Mouse (Mus musculus) lung, postnatal 25 days (tissue): ENCODE data around the gene Nupr1l.
A peak's percentile ranks its signal among the peaks of the same experiment; 100 is the strongest.
"Not testable (repeated sequence)": the region's sequence is repeated elsewhere in the genome, so short reads cannot be mapped to it uniquely, and the experiment has no call there.

Experiments used
- DNase-seq: peaks from one replicate; pipeline ENCODE4 v3.0.0; 2022; ENCODE audit warnings: low spot score

Gene Nupr1l

DNA sequence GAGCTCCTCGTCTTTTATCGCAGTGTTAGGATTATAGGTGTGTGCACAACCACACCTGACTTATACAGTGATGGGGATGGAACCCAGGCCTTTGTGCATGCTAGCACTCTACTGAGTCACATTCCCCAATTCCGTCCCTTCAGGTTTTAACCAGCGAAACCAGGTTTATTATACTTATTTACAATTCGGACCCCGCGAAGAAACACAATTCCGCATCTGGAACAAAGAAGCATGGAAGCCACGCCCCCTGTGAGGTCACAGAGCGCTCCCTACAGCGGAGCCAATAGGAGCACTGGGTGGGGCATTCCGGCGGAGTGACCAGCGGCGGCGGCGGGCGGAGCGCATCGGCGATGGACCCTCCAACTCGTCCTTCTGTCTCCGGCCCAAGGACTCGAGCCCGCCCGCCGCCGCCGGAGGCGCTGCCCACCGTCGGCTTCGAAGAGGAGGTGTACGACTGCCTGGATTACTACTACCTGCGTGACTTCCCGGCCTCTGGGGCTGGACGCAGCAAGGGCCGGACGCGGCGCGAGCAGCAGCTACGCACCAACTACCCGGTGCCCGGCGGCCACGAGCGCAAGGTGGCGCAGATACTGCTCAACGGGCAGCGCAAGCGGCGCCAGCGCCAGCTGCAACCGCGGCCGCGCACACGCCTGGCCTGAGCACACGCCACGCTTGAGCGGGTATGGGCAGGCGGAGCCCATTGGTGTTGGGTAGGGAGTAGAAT is at the start of gene Nupr1l:
Gene Nupr1l (plus strand): TSS at position 299 of the 724 bp plus-strand sequence.
- DNase-seq = peak; percentile 93

DNA sequence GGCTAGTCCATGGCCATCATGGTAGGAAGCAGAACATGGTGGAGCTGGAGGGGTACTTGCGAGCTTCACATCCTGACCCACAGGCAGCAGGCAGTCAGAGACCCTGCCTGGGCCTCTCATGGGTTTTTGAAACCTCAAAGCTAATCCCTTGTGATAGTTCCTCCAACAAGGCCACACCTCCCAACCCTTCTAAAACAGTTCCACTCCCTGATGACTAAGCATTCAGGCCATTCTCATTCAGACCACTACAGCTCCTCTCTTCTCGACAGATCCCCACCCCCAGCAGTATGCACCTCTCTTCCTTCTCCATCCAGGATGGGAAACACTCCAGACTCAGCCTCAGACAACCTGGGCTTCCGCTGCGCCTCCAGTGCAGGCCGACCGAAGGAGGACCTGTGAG is 46.0 kb upstream of the Nupr1l start:
- no peak for DNase-seq

DNA sequence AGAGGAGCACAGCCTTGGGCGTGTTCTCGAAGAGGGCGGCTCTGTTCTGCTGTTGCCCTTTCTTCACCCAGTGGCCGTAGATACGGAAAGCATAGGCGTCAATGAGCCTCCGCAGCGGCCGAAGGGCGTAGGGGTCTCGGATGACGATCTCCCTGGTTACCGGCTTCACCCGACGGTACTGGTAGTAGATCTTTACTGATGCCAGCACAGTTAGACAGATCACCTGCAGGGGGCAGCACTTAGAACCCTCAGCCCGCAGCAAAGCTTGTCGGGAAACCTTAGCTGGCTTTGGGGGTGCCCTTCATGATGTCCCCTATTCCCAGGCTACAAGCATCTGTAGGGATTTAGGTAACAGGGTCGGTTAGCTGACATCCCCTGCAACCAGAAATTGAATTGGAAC is 43.9 kb upstream of the Nupr1l start:
- DNase-seq = peak; percentile 16

DNA sequence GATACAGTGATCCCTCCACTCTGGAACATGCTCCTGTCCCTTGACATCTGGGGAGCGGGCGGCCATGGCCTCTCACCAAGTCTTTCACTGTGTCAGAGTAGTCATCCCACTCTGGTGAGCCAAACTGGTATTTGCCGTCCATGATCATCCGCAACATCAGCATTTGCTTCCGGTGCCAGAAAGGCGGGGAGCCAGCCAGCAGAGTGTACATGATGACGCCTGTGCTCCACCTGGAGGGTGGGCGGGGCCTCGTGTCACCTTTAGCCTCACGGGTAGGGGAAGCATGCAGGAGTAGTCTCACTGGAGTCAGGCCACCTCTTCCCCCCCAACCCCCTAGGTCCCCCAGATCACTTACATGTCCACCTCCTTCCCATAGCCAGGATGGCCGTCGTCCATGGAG is 42.5 kb upstream of the Nupr1l start:
- DNase-seq = no peak

DNA sequence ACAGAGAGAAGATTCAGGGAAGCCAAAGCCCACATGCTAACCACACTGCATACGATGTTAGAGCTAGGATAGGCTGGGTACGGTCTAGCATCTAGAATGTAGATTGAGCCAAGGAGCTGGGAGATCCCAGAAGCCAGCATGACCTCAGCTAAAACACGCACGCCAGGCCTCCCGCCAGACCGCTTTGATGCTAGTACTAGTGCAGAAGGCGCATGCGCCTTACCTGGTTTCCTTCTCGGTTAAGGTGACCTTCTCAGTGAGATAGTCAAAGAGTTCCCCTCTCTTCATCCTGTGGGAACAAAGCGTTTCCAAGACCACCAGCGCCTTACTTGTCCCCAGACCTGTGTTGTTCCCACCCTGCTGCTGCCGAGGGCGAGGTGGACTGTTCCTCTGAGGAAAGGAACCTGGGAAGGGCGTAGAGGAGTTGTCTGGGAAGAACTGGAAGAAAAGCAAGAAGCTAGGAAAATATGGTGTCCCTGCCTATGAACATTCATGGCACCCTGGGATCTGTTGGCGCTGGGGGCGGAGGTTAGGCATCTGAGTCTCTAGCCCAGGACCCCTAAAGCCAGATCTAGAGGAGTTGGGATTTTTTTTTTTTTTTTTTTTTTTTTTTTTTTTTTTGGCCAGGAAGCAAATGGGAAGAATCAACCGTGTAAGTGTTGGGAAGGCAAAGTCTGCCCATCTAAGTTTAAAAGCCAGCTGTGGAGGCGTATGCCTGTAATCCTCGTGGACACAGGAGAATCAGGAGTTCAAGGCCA is 38.9 kb upstream of the Nupr1l start:
- no peak for DNase-seq

DNA sequence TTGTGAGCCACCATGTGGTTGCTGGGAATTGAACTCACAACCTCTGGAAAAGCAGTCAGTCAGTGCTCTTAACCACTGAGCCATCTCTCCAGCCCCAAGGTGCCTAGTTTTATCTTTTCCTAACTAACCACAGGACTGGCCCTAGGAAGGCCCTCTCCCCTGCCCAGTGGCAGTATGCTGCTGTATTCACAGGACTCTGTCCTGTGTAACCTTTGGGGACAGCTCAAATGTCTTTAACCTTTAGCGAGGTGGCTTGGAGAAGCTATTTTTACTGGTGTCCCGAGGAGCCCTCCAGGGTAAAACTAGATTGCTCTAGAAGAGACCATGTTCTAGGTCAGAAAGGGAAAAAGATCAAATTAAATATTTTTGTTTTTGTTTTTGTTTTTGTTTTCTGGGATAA is 37.1 kb upstream of the Nupr1l start:
- DNase-seq = no peak

DNA sequence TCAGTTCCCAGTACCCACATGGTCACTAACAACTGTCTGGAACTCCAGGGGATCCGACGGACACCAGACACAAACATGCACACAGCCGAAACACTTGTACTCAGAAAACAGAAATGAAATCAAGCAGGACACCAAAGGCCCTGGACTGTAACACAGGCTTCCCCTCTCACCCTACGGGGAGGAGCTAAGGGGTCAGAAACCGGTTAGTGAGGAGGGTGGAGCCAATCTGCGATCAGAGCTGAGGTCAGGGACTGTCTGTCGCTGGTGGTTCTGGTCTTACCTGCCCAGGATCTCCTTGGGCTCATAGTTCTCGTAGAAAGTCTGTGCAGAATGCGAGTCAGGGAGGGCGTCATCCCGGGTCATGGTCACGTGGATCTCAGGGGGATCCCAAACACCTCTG is 34.4 kb upstream of the Nupr1l start:
- no peak for DNase-seq

DNA sequence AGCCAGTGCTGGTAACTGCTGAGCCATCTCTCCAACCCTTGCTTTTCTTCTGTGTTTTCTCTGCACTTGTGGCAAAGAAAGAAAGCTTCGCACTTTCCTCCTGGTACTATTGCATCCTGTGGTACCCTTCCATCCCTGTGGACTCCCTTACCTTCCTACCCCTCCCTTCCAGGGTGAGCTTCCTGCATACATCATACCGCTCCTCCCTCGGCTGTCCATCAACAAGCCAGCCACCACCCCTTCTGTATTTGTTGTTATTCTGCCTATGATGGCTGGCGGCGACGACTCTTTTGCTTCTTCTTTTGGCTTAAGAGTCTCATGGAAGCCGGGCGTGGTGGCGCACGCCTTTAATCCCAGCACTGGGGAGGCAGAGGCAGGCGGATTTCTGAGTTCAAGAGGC is 33.2 kb upstream of the Nupr1l start:
- no peak for DNase-seq

DNA sequence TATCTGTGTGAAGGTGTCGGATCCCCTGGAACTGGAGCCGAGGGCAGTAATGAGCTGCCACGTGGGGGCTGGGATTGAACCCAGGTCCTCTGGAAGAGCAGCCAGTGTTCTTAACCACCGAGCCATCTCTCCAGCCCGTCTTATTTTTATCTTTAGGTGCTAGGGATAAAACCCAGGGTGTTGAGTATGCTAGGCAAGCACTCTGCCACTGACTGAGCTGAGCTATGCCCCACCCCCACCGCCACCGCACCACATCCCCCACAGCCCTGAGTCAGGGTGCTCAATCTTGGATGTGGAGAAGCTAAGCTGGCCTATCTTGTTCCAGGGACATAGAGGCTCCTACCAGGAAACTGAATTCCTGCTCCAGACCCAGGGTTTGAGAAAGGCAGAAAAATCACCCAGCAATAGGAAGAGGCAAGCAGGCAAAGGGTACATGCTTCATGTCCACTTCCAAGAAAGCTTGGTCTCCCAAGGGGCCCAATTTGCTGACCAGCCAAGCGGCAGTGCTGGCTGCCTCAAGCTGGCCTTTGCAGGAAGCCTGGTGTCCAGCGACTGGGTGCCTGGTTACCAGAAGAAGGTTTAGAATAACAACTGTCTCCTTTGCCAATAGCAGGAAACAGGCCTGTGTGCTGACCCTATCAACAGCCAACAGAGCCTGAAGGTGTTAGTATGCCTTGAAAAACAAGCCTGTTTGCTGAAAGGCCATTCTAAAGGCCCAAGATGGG is 30.4 kb upstream of the Nupr1l start:
- DNase-seq = no peak

DNA sequence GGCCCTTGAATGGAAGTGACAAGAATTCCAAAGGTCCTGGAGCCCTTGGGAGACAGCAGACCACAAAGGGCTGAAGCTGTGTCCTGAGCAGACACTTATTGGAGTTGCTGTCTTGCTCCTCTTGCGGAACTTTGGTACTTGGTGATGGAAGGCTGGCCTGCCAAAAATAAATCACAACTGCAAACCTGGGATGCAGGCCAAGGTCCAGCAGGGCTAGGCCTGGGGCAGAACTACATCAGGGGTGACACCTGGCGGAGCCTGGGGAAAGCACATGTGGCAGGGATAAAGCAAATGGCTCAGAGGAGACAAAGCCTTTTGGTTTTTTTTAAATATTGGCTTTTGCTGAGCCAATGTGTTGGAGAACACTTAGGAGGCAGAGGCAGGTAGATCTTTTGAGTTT is 29.4 kb upstream of the Nupr1l start:
- DNase-seq = peak; percentile 31

DNA sequence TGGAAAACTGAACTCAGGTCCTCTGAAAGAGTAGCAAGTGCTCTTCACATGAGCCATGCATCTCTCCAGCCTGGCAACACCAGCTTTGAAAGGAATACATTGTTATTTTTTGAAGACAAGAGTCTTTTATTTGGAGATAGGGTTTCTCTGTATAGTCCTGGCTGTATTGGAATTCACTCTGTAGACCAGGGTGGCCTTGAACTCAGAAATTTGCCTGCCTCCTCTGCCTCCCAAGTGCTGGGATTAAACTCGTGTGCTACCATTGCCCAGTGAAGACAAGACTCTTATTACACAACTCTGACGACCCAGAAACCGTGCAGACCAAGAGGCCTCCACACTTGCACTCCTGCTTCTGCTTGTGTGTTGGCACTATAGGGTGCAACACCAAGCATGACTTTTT is 28.5 kb upstream of the Nupr1l start:
- DNase-seq = no peak

DNA sequence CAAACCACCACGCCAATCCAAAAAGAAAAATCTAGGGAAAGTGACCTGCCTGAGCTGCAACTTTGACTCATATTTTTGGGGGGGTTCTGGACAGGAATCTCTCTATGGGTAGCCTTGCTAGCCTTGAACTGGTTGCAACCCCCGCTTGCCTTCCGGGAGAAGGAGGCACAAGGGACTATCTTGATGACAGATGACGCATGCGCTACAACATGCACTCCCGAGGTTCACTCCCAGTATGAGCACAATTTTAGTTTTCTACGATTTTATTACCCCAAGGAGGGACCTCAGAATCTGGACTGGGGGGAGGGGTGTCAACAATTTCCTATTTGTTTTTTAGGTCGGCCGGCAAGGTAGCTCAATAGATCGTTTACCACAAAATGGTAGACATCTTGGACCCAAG is 22.1 kb upstream of the Nupr1l start:
- DNase-seq = no peak

DNA sequence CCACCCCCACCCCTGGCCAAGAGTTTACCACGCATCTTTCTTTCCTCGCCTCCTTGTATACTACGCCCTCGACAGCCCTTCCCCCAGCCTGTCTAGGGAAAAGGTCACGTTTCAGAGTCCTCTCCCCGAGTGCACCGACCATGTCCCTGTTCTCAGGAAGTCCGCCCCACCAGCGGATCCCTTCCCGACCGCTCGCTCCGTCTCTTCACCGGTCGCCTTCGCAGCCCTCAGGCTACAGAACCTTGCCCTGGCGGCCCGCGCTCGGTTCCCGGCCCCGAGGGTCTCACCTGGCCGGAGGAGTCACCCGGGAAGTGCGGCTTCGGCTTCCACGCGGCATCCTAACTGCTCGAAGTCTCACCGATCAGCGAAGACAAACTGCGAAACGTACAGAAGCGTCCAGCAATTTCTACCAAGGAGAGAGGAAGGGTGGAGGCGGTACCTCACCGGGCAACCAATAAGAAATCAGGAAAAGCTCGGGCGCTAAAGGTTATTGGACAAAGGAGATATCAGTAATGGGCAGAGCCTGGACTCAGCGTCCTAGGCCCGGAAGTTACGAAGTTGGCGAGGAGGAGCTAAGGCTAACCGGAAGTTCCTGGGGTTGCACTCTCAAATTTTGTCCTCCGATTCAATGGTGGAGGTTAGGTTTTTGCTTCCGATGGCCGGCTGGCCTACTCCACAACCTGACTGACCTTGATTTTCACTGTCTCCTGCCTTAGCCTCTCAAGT is 21.3 kb upstream of the Nupr1l start, which contains the start of gene Chchd2:
Gene Chchd2 (minus strand): TSS at position 560 of the 726 bp plus-strand sequence.
- peak; percentile 98 for DNase-seq

DNA sequence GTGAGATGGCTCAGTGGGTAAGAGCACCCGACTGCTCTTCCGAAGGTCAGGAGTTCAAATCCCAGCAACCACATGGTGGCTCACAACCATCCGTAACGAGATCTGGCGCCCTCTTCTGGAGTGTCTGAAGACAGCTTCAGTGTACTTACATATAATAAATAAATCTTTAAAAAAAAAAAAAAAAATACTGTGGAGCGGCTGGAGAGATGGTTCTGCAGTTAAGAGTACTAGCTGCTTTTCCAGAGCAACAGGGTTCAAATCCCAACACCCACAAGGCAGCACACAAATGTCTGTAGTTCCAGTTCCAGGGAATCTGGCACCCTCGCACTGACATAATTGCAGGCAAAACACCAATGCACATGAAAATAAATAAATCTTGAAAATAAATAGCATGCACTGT is 17.9 kb upstream of the Nupr1l start:
- DNase-seq = not testable (repeated sequence)

DNA sequence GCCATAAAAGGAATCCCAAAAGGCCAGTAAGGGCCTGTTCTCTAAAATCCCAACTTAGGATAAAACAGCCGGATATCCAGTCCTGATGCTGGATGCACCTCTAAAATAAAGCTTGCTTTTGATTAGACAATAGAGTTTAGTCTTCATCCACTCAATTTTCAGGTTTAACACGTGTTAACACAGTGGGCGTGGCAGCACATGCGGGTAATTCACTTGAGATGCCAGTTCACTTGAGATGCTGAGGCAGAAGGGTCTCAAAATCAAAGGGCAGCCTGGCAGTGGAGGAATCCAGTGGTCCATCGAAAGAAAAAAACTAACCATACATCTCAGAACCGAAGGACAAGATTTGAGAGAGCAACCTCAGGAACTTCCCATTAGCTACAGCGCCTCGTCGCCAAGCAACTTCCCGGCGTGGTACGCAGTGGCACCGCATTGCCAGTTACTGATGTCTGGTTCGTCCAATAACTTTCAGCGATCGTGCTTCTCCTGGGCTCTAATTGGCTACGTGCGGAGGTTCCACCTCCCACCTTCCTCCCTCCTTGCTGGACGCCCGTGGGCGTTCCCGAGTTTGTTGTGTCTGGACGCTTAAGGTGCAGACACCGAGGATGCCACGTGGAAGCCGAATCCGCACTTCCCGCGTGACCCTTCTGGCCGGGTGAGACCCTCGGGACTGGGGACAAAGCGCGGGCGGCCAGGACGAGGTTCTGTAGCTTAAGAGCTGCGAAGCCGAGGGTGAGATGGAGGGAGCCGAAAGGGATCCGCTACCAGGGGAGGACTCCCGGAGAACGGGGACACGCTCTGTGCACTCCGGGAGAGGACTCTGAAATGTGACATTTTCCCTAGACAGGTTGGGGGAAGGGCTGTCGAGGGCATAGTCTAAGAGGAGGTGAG is 12.9 kb upstream of the Nupr1l start, which contains the start of gene Zbed5:
Gene Zbed5 (plus strand): TSS at position 526 of the 891 bp plus-strand sequence.
- DNase-seq = peak; percentile 93

DNA sequence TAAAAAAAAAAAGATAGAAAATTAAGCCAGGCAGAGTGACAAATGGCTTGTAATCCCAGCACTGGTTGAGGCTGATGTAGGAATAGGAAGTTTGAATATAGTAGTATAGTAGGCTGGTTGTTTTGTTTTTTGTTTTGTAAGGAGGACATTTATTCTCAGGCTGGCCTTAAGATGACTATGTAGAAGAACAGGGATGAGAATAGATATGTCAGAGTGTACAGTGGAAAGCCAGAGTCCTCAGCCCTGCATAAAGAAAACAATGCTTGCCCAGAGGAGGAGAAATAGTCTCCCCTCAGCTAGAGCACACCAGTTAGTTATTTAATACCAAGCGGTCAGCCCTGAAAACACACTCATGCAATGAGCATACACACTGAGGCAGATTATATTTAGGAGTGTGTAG is 9.9 kb upstream of the Nupr1l start, which contains the start of gene Phkg1:
Gene Phkg1 (minus strand): TSS at position 101 of the 400 bp plus-strand sequence.
- DNase-seq = no peak

DNA sequence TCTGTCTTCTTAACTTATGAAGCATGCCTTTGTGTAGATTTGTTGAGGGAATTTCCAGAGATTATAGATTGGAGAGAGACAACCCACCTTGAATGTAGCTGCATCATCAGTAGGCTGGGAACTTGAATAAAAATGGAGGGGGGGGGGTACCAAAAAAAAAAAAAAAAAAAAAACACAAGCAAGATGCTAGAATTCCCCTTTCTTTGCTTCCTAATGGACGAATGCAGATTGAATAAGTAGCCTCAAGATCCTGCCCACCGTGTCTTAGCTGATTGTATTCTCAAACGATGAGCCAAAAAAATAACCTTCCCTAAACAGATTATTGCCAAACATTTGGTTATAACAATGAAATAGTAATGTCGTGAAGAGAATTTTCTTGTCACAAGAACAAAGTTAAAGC is 565 bp upstream of the Nupr1l start:
- no peak for DNase-seq

DNA sequence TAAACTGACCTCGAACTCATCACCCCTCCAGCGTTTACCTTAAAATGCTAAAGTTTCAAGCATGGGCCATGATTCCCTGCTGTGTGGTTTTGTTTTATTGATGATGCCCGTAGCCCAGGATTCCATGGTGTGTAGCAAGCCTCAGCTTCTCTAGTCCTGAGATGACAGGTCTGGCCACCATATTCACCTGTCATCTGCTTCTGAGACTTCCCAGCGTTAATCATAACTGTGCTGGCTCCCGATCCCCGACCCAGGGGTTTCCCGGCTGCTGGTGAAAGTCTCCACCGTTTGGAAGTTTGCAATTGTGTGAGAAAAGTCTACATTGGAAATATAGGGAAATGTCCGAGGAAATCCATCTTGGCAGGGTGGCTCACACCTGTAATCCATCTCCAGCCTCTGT is 807 bp downstream of the Nupr1l start:
- no peak for DNase-seq

DNA sequence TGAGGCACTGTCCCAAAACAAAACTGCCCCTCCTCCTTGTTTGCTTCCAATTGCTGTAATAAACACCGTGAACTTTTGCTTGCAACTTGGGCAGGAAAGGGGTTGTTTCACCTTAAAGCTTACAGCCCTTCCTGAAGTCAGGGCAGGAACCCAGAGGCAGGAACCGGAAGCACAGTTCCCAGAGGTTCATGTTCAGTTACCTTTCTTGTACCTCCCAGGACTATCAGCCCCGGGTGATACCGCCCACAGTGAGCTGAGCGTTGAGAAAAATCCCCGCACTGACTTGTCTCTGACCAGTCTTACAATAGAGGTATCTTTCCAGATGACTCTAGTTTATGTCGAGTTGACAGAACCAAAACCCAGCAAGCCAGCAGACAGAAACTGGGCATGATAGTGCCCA is 1.3 kb downstream of the Nupr1l start:
- no peak for DNase-seq

DNA sequence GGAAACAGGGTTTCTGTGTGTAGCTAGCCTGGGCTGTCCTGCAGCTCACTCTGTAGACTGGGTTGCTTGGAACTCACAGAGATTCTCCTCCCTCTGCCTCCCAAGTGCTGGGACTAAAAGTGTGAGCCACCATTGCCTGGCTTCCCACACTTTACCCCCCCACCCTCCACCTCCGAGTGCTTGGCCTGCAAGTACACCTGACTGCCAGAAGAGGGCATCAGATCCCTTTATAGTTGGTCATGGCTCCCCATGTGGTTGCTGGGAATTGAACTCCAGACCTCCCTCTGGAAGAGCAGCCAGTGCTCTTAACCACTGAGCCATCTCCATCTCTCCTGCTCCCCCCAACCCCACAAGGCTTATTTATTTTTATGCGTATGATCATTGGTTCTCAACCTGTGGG is 5.7 kb downstream of the Nupr1l start:
- peak; percentile 26 for DNase-seq

DNA sequence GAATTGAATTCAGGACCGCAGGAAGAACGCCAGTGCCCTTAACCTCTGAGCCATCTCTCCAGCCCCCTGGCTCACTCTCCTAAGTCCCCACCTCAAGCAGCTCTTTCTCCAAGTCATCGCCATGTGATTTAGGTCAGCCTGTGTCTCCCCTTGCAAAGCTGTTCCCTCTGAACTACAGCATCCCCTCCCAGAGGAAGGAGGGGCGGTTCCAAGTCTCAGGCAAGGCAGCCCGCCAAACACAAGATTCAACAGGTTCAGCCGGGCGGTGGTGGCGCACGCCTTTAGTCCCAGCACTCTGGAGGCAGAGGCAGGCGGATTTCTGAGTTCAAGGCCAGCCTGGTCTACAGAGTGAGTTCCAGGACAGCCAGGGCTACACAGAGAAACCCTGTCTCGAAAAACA is 7.2 kb downstream of the Nupr1l start:
- not testable (repeated sequence) for DNase-seq
